Mouse (Mus musculus) limb, embryonic 14.5 days (tissue): Measurements from ENCODE around the gene Serpinh1. TPM values are rescaled to one million over a fixed set of nuclear protein-coding genes. Genes with fewer than 3 reads are reported as not detected.
"Not testable (repeated sequence)": the region's sequence is repeated elsewhere in the genome, so short reads cannot be mapped to it uniquely, and the experiment has no call there.

Source experiments
- ATAC-seq: fragments of 200-750 bp; cut with Nextera tagmentation; 2 replicates; pipeline ENCODE4 v1.8.0; 2017; ENCODE audit warnings: low read depth, moderate number of reproducible peaks, moderate TSS enrichment; ENCODE audit not compliant: low FRiP score
- DNase-seq: peaks from one replicate; pipeline ENCODE4 v3.0.0-alpha.2; 2015; ENCODE audit warnings: low spot score
- H3K27ac ChIP-seq: fragments of 300-500 bp; sonication (generic); replicated peaks from 2 replicates; pipeline ENCODE4 v1.5.1; 2014; ENCODE audit warnings: low read depth, mild to moderate bottlenecking, low read length, moderate library complexity, mixed read lengths
- H3K27me3 ChIP-seq: fragments of 300-500 bp; sonication (generic); 2 replicates; pipeline ENCODE4 v1.6.1; 2014; ENCODE audit warnings: low read length, mixed read lengths; ENCODE audit not compliant: control insufficient read depth, insufficient read depth
- H3K36me3 ChIP-seq: fragments of 300-500 bp; sonication (generic); 2 replicates; pipeline ENCODE4 v1.6.1; 2014; ENCODE audit warnings: mild to moderate bottlenecking, low read length, moderate library complexity, mixed read lengths; ENCODE audit not compliant: control insufficient read depth, insufficient read depth
- H3K4me1 ChIP-seq: fragments of 300-500 bp; sonication (generic); 2 replicates; pipeline ENCODE4 v1.6.1; 2014; ENCODE audit warnings: antibody characterized with exemption, low read length, mixed read lengths; ENCODE audit not compliant: control insufficient read depth, insufficient read depth
- H3K4me2 ChIP-seq: fragments of 300-500 bp; sonication (generic); replicated peaks from 2 replicates; pipeline ENCODE4 v1.6.1; 2014; ENCODE audit warnings: low read depth, mild to moderate bottlenecking, low read length, moderate library complexity; ENCODE audit not compliant: severe bottlenecking
- H3K4me3 ChIP-seq: fragments of 300-500 bp; sonication (generic); replicated peaks from 2 replicates; pipeline ENCODE4 v1.5.1; 2014; ENCODE audit warnings: low read length
- H3K9ac ChIP-seq: fragments of 300-500 bp; sonication (generic); 2 replicates; pipeline ENCODE4 v1.6.1; 2014; ENCODE audit warnings: mild to moderate bottlenecking, low read depth, low read length, moderate library complexity; ENCODE audit not compliant: severe bottlenecking
- H3K9me3 ChIP-seq: fragments of 300-500 bp; sonication (generic); 2 replicates; pipeline ENCODE4 v1.6.1; 2016; ENCODE audit warnings: low read length; ENCODE audit not compliant: control insufficient read depth
- POLR2A ChIP-seq: fragments of 200-500 bp; IDR thresholded peaks from 2 replicates; pipeline ENCODE4 v1.8.0; 2012; ENCODE audit warnings: inconsistent platforms, mild to moderate bottlenecking, moderate library complexity, borderline replicate concordance; ENCODE audit not compliant: insufficient read depth, insufficient read length; ENCODE audit errors: extremely low read depth
- WGBS: fragments of 180-500 bp; shearing (Covaris S2); extraction: QIAGEN DNeasy Blood & Tissue Kit; methylation state at CpG from one replicate; pipeline ENCODE4 v1.1.7; 2014; 5-methylcytosine and 5-hydroxymethylcytosine counted together
- polyA plus RNA-seq, 2 experiments: library from polyadenylated mRNA; depleted of rRNA in 1 of 2; stranded (reverse) in 1 of 2; unstranded in 1 of 2; fragments of >200 nt; fragmentation: Nextera tagmentation in 1 of 2; extraction: Ambion mirVana in 1 of 2; gene quantifications; 2 replicates each; pipeline versions ENCODE4 v1.2.1 to v1.2.3; 2012 to 2014

Serpinh1 gene
- polyA plus RNA-seq, 2 experiments: 790 to 1,525 TPM

GRCm38 (mm10) chr7:99380491-99381213 is 27.6 kb upstream of the Serpinh1 start:
- peak overlapping the region; percentile 93 for H3K4me2 ChIP-seq
- 0 out of 2 replicates have a peak, but pooled peaks have one; percentile 98 for TF ChIP-seq POLR2A
- WGBS: under 1% methylated on average over 24 of the region's 24 CpGs
- no peaks in the 10 kb centered on the region for H3K27me3 ChIP-seq
- no peaks in the 10 kb centered on the region for H3K36me3 ChIP-seq
- DNase-seq: peak; percentile 78
- H3K9me3 ChIP-seq: no peaks in the 10 kb centered on the region
- H3K27ac ChIP-seq: peak overlapping the region; percentile 89
- peak; percentile 76 for ATAC-seq
- H3K4me3 ChIP-seq: peak overlapping the region; percentile 69
- peak overlapping the region; percentile 64 for H3K9ac ChIP-seq
- H3K4me1 ChIP-seq: peaks cover 31% of the 10 kb centered on the region

DNA sequence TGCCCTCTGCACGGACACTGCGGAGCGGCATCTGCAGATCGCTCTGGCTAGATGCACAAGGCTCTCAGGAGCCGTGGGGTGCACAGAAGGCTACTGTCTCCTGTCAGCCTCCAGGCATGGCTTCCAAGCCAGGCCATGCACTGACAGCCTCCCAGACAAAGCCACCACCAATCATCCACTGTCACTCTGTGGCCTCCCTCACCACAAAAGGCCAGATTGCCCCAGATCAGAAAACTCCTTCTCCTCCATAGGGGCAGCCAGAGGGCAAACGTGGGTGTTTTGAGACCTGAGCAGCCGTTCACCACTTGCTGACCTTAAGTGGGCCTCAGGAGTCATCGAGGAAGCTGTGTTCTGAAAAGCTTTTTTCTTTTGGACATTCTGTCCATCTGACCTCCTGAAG is 25.8 kb upstream of the Serpinh1 start:
- Histone ChIP-seq H3K27ac (no peak overlapping the region), H3K9ac (no peak overlapping the region), H3K4me3 (no peak overlapping the region), H3K4me1 (peaks cover 19% of the 10 kb centered on the region), H3K4me2 (no peak overlapping the region), H3K27me3 (no peaks in the 10 kb centered on the region), H3K36me3 (no peaks in the 10 kb centered on the region), H3K9me3 (no peaks in the 10 kb centered on the region)
- ATAC-seq: no peak
- no peak for TF ChIP-seq POLR2A
- no peak for DNase-seq
- WGBS: 70% methylated on average over 8 of the region's 8 CpGs

GRCm38 (mm10) chr7:99375455-99375854 is 22.4 kb upstream of the Serpinh1 start:
- Histone ChIP-seq H3K9me3 (no peaks in the 10 kb centered on the region), H3K4me1 (no peaks in the 10 kb centered on the region), H3K36me3 (no peaks in the 10 kb centered on the region), H3K27ac (no peak overlapping the region), H3K4me3 (no peak overlapping the region), H3K9ac (no peak overlapping the region), H3K27me3 (no peaks in the 10 kb centered on the region), H3K4me2 (no peak overlapping the region)
- ATAC-seq: no peak
- peak; percentile 61 for DNase-seq
- no peak for TF ChIP-seq POLR2A
- 4% methylated on average over 4 of the region's 4 CpGs for WGBS

DNA sequence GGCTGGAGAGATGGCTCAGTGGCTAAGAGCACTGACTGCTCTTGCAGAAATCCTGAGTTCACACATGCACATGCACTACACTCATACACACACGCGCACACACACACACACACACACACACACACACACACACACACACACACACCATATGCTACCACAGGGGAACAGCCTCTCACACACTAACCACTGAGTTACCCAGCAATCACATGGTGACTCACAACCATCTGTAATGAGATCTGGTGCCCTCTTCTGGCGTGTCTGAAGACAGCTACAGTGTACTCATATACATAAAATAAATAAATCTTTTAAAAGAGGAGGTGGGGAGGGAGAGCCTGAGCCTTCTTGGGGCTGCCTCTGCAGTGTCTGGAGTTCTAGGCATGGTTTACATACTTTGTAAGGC is 21.3 kb upstream of the Serpinh1 start:
- H3K27me3 ChIP-seq, H3K9ac ChIP-seq, DNase-seq, H3K4me1 ChIP-seq, H3K36me3 ChIP-seq, ATAC-seq, H3K4me2 ChIP-seq, H3K9me3 ChIP-seq, H3K27ac ChIP-seq, H3K4me3 ChIP-seq: not testable (repeated sequence)
- WGBS: 63% methylated on average over 3 of the region's 3 CpGs

- DNase-seq (no peak), ATAC-seq (no peak)
- Histone ChIP-seq H3K36me3 (no peaks in the 10 kb centered on the region), H3K27me3 (no peaks in the 10 kb centered on the region), H3K27ac (no peak overlapping the region), H3K9ac (no peak overlapping the region), H3K4me2 (no peak overlapping the region), H3K9me3 (no peaks in the 10 kb centered on the region), H3K4me1 (0 out of 2 replicates have a peak, but pooled peaks cover 4% of the 10 kb centered on the region), H3K4me3 (no peak overlapping the region)
- no peak for TF ChIP-seq POLR2A
- 44% methylated on average over 6 of the region's 6 CpGs for WGBS
Measured at GRCm38 (mm10) chr7:99366716-99367115, 13.7 kb upstream of the Serpinh1 start.
